Comparison of ENCODE assay signal across 9 mouse cellular contexts in genomic region chr17:81666551-81666950, GRCm38 (mm10).
DNase-seq lines count a peak whose midpoint lies in the region; ATAC-seq lines count a peak whose summit lies in the region.
"Had no signal": no experiment of that assay in that cellular context is flagged by ENCODE, and none has a peak within 500 bp of the region (broad histone marks: within the 10 kb centered on the region; RNA-seq: fewer than 3 reads in every experiment).

No protein-coding gene starts in this region.

- H3K36me3 ChIP-seq in heart, embryonic 12.5 days = no peaks in the 10 kb centered on the region; the same call in 1 of the 2 replicates
- no peaks in the 10 kb centered on the region for H3K36me3 ChIP-seq in midbrain, embryonic 11.5 days (ENCODE audit: control insufficient read depth, insufficient read depth, low read length)
- no peaks in the 10 kb centered on the region for H3K36me3 ChIP-seq in midbrain, embryonic 10.5 days
- H3K36me3 ChIP-seq in hindbrain, embryonic 14.5 days (replicated peaks; ENCODE audit: control insufficient read depth, insufficient read depth) = no peaks in the 10 kb centered on the region
- H3K36me3 ChIP-seq: stomach, embryonic 15.5 days had no signal

- no peak overlapping the region for H3K9ac ChIP-seq in heart, embryonic 12.5 days
- no peak overlapping the region for H3K9ac ChIP-seq in midbrain, embryonic 11.5 days (ENCODE audit: low read length)
- H3K9ac ChIP-seq in hindbrain, embryonic 14.5 days = no peak overlapping the region
- H3K9ac ChIP-seq: stomach, embryonic 15.5 days had no signal

- no peak overlapping the region for H3K4me3 ChIP-seq in heart, embryonic 12.5 days
- no peak overlapping the region for H3K4me3 ChIP-seq in midbrain, embryonic 11.5 days (ENCODE audit: low read depth, low read length)
- H3K4me3 ChIP-seq in midbrain, embryonic 10.5 days = no peak overlapping the region
- H3K4me3 ChIP-seq in hindbrain, embryonic 14.5 days (replicated peaks; ENCODE audit: low read length) = 0 out of 2 replicates have a peak overlapping the region, but pooled peaks have one; percentile 61
- H3K4me3 ChIP-seq: stomach, embryonic 15.5 days had no signal

- no peak for DNase-seq in heart, adult 11 months
- peak; percentile 90 for DNase-seq in midbrain, embryonic 11.5 days (ENCODE audit: low spot score, missing footprints)
- no peak for DNase-seq in midbrain, embryonic 10.5 days (ENCODE audit: low spot score)
- peak; percentile 63 for DNase-seq in hindbrain, embryonic 14.5 days (ENCODE audit: low spot score)
- DNase-seq in retina, embryonic 14.5 days (ENCODE audit: low spot score) = peak; percentile 67
- DNase-seq in adrenal gland, postnatal 14 days = no peak
- no peak for DNase-seq in natural killer cell, adult 2 months (ENCODE audit: low spot score in 2 of 2)

- H3K27ac ChIP-seq in heart, embryonic 12.5 days (ENCODE audit: poor library complexity, severe bottlenecking) = 0 out of 2 replicates have a peak overlapping the region, but pooled peaks have one; percentile 16
- no peak overlapping the region for H3K27ac ChIP-seq in midbrain, embryonic 11.5 days (ENCODE audit: low read depth, low read length)
- no peak overlapping the region for H3K27ac ChIP-seq in midbrain, embryonic 10.5 days (replicated peaks)
- H3K27ac ChIP-seq in hindbrain, embryonic 14.5 days = no peak overlapping the region
- H3K27ac ChIP-seq: stomach, embryonic 15.5 days had no signal

- no peaks in the 10 kb centered on the region for H3K9me3 ChIP-seq in heart, embryonic 12.5 days (replicated peaks)
- no peaks in the 10 kb centered on the region for H3K9me3 ChIP-seq in midbrain, embryonic 11.5 days (ENCODE audit: control insufficient read depth, low read length)
- no peaks in the 10 kb centered on the region for H3K9me3 ChIP-seq in midbrain, embryonic 10.5 days (replicated peaks)
- H3K9me3 ChIP-seq in hindbrain, embryonic 14.5 days (ENCODE audit: control insufficient read depth, low read length) = no peaks in the 10 kb centered on the region
- H3K9me3 ChIP-seq: stomach, embryonic 15.5 days had no signal

- H3K4me2 ChIP-seq in heart, embryonic 12.5 days = no peak overlapping the region
- H3K4me2 ChIP-seq in midbrain, embryonic 11.5 days = no peak overlapping the region
- H3K4me2 ChIP-seq in hindbrain, embryonic 14.5 days (replicated peaks) = peak overlapping the region; percentile 74

- 40% methylated on average over 2 of the region's 2 CpGs for WGBS in heart, embryonic 12.5 days
- 37% methylated on average over 2 of the region's 2 CpGs for WGBS in midbrain, embryonic 11.5 days
- WGBS in midbrain, embryonic 10.5 days = 37% methylated on average over 2 of the region's 2 CpGs
- 52% methylated on average over 2 of the region's 2 CpGs for WGBS in hindbrain, embryonic 14.5 days

- no peak for ATAC-seq in heart, embryonic 12.5 days (ENCODE audit: insufficient number of reproducible peaks, low FRiP score)
- ATAC-seq in midbrain, embryonic 11.5 days (ENCODE audit: low FRiP score) = no peak
- ATAC-seq in hindbrain, embryonic 14.5 days (ENCODE audit: low FRiP score) = no peak

- peaks cover 3% of the 10 kb centered on the region; the same call in 1 of the 2 replicates for H3K27me3 ChIP-seq in heart, embryonic 12.5 days (replicated peaks)
- peaks cover 10% of the 10 kb centered on the region for H3K27me3 ChIP-seq in midbrain, embryonic 11.5 days (ENCODE audit: control insufficient read depth, insufficient read depth, low read length)
- peaks cover 37% of the 10 kb centered on the region for H3K27me3 ChIP-seq in midbrain, embryonic 10.5 days (ENCODE audit: low read depth, poor library complexity, severe bottlenecking)
- peaks cover 6% of the 10 kb centered on the region; the same call in 1 of the 2 replicates for H3K27me3 ChIP-seq in hindbrain, embryonic 14.5 days (ENCODE audit: control insufficient read depth, insufficient read depth, low read length)

- peaks cover 57% of the 10 kb centered on the region for H3K4me1 ChIP-seq in heart, embryonic 12.5 days (replicated peaks)
- H3K4me1 ChIP-seq in midbrain, embryonic 11.5 days (ENCODE audit: control insufficient read depth, insufficient read depth, low read length) = peaks cover 4% of the 10 kb centered on the region; the same call in 1 of the 2 replicates
- H3K4me1 ChIP-seq in midbrain, embryonic 10.5 days = peaks cover 26% of the 10 kb centered on the region
- H3K4me1 ChIP-seq in hindbrain, embryonic 14.5 days (replicated peaks; ENCODE audit: control insufficient read depth, insufficient read depth, low read length) = peaks cover 36% of the 10 kb centered on the region

Comparison
In these comparisons a context has a peak if more than half of its experiments do, and no peak if none do; other contexts are left out.
1. DNase-seq: peak in midbrain, embryonic 11.5 days (single experiment), hindbrain, embryonic 14.5 days (single experiment) and retina, embryonic 14.5 days (single experiment); none in heart, adult 11 months (single experiment), midbrain, embryonic 10.5 days (single experiment), adrenal gland, postnatal 14 days (single experiment) and natural killer cell, adult 2 months (0 of 2).